Mouse (Mus musculus) liver, embryonic 14.5 days (tissue): ENCODE measurements at regions not wholly inside any gene's neighbourhood (a gene's known extent, or its start where the extent isn't known, plus 50 kb on each side); places are given as distances from the start of the nearest gene placed in this dataset.

Experiments used
- ATAC-seq: fragments of 200-750 bp; cut with Nextera tagmentation; 2 replicates; pipeline ENCODE4 v1.8.0; 2017; ENCODE audit warnings: moderate number of reproducible peaks, mild to moderate bottlenecking, moderate library complexity; ENCODE audit not compliant: insufficient read depth
- DNase-seq, 3 experiments: peaks; one replicate each; pipeline ENCODE4 v3.0.0-alpha.2; 2012 to 2013; ENCODE audit warnings: low read depth in 3 of 3, low spot score in 3 of 3
- H3K27ac ChIP-seq: fragments of 300-500 bp; sonication (generic); 2 replicates; pipeline ENCODE4 v1.5.1; 2014; ENCODE audit warnings: moderate library complexity, mild to moderate bottlenecking, control low read depth, inconsistent platforms
- H3K27me3 ChIP-seq: fragments of 300-500 bp; sonication (generic); 2 replicates; pipeline ENCODE4 v1.6.1; 2014; ENCODE audit warnings: mild to moderate bottlenecking, low read length, moderate library complexity; ENCODE audit not compliant: control insufficient read depth, insufficient read depth
- H3K36me3 ChIP-seq: fragments of 300-500 bp; sonication (generic); replicated peaks from 2 replicates; pipeline ENCODE4 v1.6.1; 2014; ENCODE audit warnings: low read depth; ENCODE audit not compliant: control insufficient read depth, insufficient read depth
- H3K4me1 ChIP-seq, 2 experiments: fragments of 200-500 bp in 1 of 2; fragments of 300-500 bp in 1 of 2; sonication (generic) in 1 of 2; replicated peaks; 2 replicates each; pipeline ENCODE4 v1.6.1; 2012 to 2014; ENCODE audit warnings: antibody characterized with exemption in 1 of 2, inconsistent platforms in 1 of 2, low read length in 1 of 2; ENCODE audit not compliant: control insufficient read depth in 2 of 2, insufficient read depth in 2 of 2
- H3K4me2 ChIP-seq: fragments of 300-500 bp; sonication (generic); 2 replicates; pipeline ENCODE4 v1.6.1; 2014; ENCODE audit warnings: low read depth, mild to moderate bottlenecking, control low read depth, moderate library complexity
- H3K4me3 ChIP-seq, 2 experiments: fragments of 200-500 bp in 1 of 2; fragments of 300-500 bp in 1 of 2; sonication (generic) in 1 of 2; 2 replicates each; pipeline ENCODE4 v1.5.1; 2012 to 2014; ENCODE audit warnings: low read depth in 2 of 2, low read length in 2 of 2, mild to moderate bottlenecking in 2 of 2, control low read depth in 1 of 2, inconsistent platforms in 1 of 2, moderate library complexity in 1 of 2; ENCODE audit not compliant: insufficient read depth in 1 of 2
- H3K9ac ChIP-seq: fragments of 300-500 bp; sonication (generic); replicated peaks from 2 replicates; pipeline ENCODE4 v1.6.1; 2014; ENCODE audit warnings: mild to moderate bottlenecking, control low read depth, moderate library complexity
- H3K9me3 ChIP-seq: fragments of 300-500 bp; sonication (generic); 2 replicates; pipeline ENCODE4 v1.6.1; 2016; ENCODE audit warnings: low read length, mixed read lengths; ENCODE audit not compliant: control insufficient read depth
- CTCF ChIP-seq: IDR thresholded peaks from 2 replicates; pipeline ENCODE4 v1.5.1; 2016; ENCODE audit warnings: antibody characterized with exemption, low read depth, control low read depth
- EP300 ChIP-seq: IDR thresholded peaks from 2 replicates; pipeline ENCODE4 v1.6.1; 2016; ENCODE audit warnings: antibody characterized with exemption, low read depth
- WGBS: fragments of 180-500 bp; shearing (Covaris S2); extraction: QIAGEN DNeasy Blood & Tissue Kit; methylation state at CpG from one replicate; pipeline ENCODE4 v1.1.7; 2014; ENCODE audit not compliant: insufficient replicate concordance; 5-methylcytosine and 5-hydroxymethylcytosine counted together

DNA sequence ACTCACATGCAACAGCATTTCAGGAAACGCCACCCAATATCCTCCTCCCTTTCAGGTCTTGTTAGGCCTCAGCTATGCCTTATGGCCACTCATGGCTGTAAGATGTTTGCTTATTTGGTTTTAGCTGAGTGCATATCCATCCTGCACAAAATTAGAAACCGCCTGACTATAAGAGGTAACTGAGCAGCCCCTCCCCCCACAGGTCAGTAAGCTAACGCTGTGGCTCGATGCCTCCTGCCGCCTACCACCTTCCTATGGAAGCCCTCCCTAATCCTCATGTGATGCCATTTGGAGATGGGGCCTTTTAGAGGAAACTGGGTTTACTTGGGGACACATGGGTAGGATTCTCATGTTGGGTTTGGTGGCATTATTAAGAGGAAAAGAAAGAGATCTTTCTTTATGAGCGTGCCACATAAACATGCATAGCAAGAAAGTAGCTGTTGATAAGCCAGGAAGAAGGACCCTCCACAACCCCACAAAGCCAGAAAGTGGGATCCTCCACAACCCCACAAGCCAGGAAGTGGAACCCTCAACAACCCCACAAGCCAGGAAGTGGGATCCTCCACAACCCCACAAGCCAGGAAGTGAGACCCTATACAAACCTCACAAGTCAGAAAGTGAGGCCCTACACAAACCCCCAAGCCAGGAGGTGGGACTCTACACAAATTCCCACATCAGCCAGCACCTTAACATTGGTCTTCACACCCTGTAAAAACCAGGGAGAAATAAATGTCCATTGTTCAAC lies 134.5 kb downstream of the Tmem17 start:
- DNase-seq (no peak), ATAC-seq (no peak)
- H3K9ac ChIP-seq, result no peak overlapping the region
- H3K9me3 ChIP-seq, result no peaks in the 10 kb centered on the region
- TF ChIP-seq CTCF, result no peak
- TF ChIP-seq EP300, result no peak
- H3K36me3 ChIP-seq, result no peaks in the 10 kb centered on the region
- H3K4me2 ChIP-seq, result no peak overlapping the region
- no peak overlapping the region for H3K4me3 ChIP-seq
- H3K4me1 ChIP-seq, result peaks cover 0 to 4% of the 10 kb centered on the region in 2 experiments; a peak in 1 of 4 replicates
- 56% methylated on average over 6 of the region's 6 CpGs for WGBS
- H3K27ac ChIP-seq, result no peak overlapping the region
- H3K27me3 ChIP-seq, result no peaks in the 10 kb centered on the region

DNA sequence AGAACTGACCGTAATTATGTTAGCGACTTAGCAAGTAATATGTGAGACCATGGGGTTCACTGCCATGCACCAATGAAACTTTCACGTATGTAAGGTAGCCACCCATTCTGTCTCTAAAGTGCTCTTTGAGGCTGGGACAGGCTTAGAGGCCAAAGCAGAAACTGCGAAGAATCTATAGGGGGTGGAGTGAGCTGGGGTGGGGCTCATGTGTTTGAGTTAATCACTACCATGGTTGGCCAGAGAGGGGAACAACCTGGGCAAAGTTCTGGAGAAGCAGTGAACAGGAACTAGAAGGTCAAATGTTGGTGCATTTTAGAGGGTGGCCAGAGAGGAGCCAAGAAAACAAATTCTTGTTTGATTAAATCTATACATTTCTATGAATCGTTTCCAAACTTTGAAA lies 136.4 kb downstream of the Tmem17 start:
- DNase-seq (no peak), ATAC-seq (no peak)
- Histone ChIP-seq H3K4me1 (peaks cover 0 to 8% of the 10 kb centered on the region in 2 experiments; a peak in 2 of 4 replicates), H3K27ac (no peak overlapping the region), H3K36me3 (no peaks in the 10 kb centered on the region), H3K9me3 (no peaks in the 10 kb centered on the region), H3K4me2 (no peak overlapping the region), H3K27me3 (no peaks in the 10 kb centered on the region), H3K4me3 (no peak overlapping the region), H3K9ac (no peak overlapping the region)
- no peak for TF ChIP-seq EP300
- no peak for TF ChIP-seq CTCF
- 61% methylated on average over 5 of the region's 5 CpGs for WGBS

DNA sequence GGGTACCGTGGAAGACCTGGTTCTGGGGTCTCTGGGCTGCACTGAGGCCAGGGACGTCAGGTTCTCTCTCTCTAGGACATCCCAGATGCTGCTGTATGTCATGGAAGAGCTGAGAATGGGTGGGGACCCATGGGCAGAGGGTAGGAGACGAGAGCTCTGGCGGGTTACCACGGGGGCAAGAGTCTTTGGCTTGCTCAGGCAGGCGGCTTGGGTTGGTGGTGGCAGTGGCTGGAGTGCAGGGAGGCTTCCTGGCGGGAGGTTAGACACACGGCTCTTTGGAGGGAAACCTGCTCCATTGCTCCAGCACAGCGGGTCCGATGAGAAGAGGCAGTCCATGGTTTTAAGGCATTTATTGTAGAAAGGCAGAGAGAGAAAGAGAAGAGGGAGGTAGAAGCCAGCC lies 138.9 kb downstream of the Tmem17 start:
- WGBS, result 60% methylated on average over 10 of the region's 10 CpGs
- ATAC-seq (no peak), DNase-seq (no peak)
- no peak overlapping the region for H3K4me3 ChIP-seq
- H3K4me1 ChIP-seq, result peaks cover 0 to 4% of the 10 kb centered on the region in 2 experiments; a peak in 2 of 4 replicates
- no peaks in the 10 kb centered on the region for H3K27me3 ChIP-seq
- H3K9me3 ChIP-seq, result no peaks in the 10 kb centered on the region
- H3K4me2 ChIP-seq, result no peak overlapping the region
- H3K36me3 ChIP-seq, result no peaks in the 10 kb centered on the region
- H3K9ac ChIP-seq, result no peak overlapping the region
- H3K27ac ChIP-seq, result no peak overlapping the region
- TF ChIP-seq EP300, result no peak
- no peak for TF ChIP-seq CTCF

DNA sequence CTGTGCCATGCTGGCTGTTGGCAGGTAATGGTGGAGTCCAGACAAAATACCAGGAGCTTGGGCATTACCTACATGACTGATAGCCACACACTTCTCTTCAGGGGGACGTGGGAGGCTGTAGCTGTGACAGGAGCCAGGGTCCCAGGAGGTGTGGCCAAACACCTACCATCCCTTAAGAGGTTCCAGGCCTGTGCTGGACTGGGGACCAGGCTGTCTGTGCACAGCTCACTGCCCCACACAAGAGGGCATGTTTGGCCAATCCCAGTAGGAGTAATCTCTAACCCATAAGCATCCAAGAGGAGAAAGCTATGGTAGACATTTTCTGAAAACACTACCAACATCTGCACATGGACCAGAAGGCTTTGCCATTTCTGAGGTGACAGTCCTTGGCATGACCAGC lies 139.4 kb downstream of the Tmem17 start:
- WGBS, result 44% methylated on average over 1 of the region's 1 CpGs
- TF ChIP-seq CTCF (no peak), EP300 (no peak)
- Histone ChIP-seq H3K36me3 (no peaks in the 10 kb centered on the region), H3K4me1 (peaks cover 0 to 4% of the 10 kb centered on the region in 2 experiments; a peak in 2 of 4 replicates), H3K27me3 (no peaks in the 10 kb centered on the region), H3K9me3 (no peaks in the 10 kb centered on the region), H3K4me2 (no peak overlapping the region), H3K27ac (no peak overlapping the region), H3K9ac (no peak overlapping the region), H3K4me3 (no peak overlapping the region)
- ATAC-seq (no peak), DNase-seq (no peak)

DNA sequence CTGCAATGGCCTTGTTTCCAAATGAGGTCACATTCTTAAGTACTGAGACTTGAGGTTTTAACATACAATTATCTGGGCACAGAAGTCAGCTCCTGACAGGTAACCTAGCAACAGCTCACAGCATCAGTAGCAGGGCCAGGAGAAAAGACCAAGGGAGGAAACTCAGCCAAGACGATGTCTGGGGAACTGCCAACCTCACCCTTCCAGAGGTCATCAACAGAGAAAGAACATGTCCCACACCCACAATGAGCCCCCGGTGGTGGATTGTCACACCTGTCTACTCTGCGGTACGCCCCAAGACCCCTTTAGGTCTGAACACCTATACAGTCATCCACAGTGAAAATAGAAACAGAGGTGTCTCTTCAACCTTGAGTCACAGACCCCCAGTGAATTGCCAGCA lies 140.0 kb downstream of the Tmem17 start:
- Histone ChIP-seq H3K27ac (no peak overlapping the region), H3K27me3 (no peaks in the 10 kb centered on the region), H3K9me3 (no peaks in the 10 kb centered on the region), H3K4me1 (peaks cover 0 to 4% of the 10 kb centered on the region in 2 experiments; a peak in 2 of 4 replicates), H3K4me2 (no peak overlapping the region), H3K4me3 (no peak overlapping the region), H3K9ac (no peak overlapping the region), H3K36me3 (no peaks in the 10 kb centered on the region)
- TF ChIP-seq EP300, result no peak
- TF ChIP-seq CTCF, result no peak
- 64% methylated on average over 4 of the region's 4 CpGs for WGBS
- no peak for ATAC-seq
- DNase-seq, result no peak
